Mouse (Mus musculus) embryonic facial prominence, embryonic 15.5 days (tissue): ENCODE results near the gene Mitf. TPM values are rescaled to one million over a fixed set of nuclear protein-coding genes. Genes with fewer than 3 reads are reported as not detected.

Experiments used
- ATAC-seq: fragments of 200-750 bp; cut with Nextera tagmentation; 2 replicates; pipeline ENCODE4 v1.8.0; 2017; ENCODE audit warnings: low read depth, moderate TSS enrichment; ENCODE audit not compliant: insufficient number of reproducible peaks, low FRiP score, low TSS enrichment
- H3K27ac ChIP-seq: fragments of 300-500 bp; sonication (generic); replicated peaks from 2 replicates; pipeline ENCODE4 v1.5.1; 2015; ENCODE audit warnings: mild to moderate bottlenecking, inconsistent platforms
- H3K27me3 ChIP-seq: fragments of 300-500 bp; sonication (generic); 2 replicates; pipeline ENCODE4 v1.6.1; 2015; ENCODE audit warnings: inconsistent platforms
- H3K36me3 ChIP-seq: fragments of 300-500 bp; sonication (generic); 2 replicates; pipeline ENCODE4 v1.6.1; 2015; ENCODE audit warnings: mild to moderate bottlenecking, inconsistent platforms
- H3K4me1 ChIP-seq: fragments of 300-500 bp; sonication (generic); 2 replicates; pipeline ENCODE4 v1.6.1; 2015; ENCODE audit warnings: inconsistent platforms
- H3K4me2 ChIP-seq: fragments of 300-500 bp; sonication (generic); replicated peaks from 2 replicates; pipeline ENCODE4 v1.6.1; 2015; ENCODE audit warnings: mild to moderate bottlenecking, inconsistent platforms
- H3K4me3 ChIP-seq: fragments of 300-500 bp; sonication (generic); replicated peaks from 2 replicates; pipeline ENCODE4 v1.5.1; 2015; ENCODE audit warnings: mild to moderate bottlenecking, inconsistent platforms
- H3K9ac ChIP-seq: fragments of 300-500 bp; sonication (generic); 2 replicates; pipeline ENCODE4 v1.6.1; 2015; ENCODE audit warnings: inconsistent platforms
- H3K9me3 ChIP-seq: fragments of 300-500 bp; sonication (generic); replicated peaks from 2 replicates; pipeline ENCODE4 v1.6.1; 2016; ENCODE audit warnings: inconsistent platforms
- WGBS: fragments of 180-500 bp; shearing (Covaris S2); methylation state at CpG from one replicate; pipeline ENCODE4 v1.1.7; 2015; 5-methylcytosine and 5-hydroxymethylcytosine counted together
- polyA plus RNA-seq: library from polyadenylated mRNA; unstranded; fragments of >200 nt; fragmentation: Nextera tagmentation; extraction: Ambion mirVana; gene quantifications from 2 replicates; pipeline ENCODE4 v1.2.1, GENCODE M21; 2015

The Mitf gene
- polyA plus RNA-seq, result 4.8 and 5.9 TPM in 2 replicates

GRCm38 (mm10) chr6:97806781-97807743 is at the start of gene Mitf:
TSS of gene Mitf (plus strand) at chr6:97807052.
- Histone ChIP-seq H3K9ac (peak within 1 kb of the TSS; percentile 60), H3K27me3 (no peaks in the 10 kb centered on the region), H3K4me2 (peak within 1 kb of the TSS; percentile 99), H3K9me3 (no peaks in the 10 kb centered on the region), H3K4me3 (peak within 1 kb of the TSS; percentile 84), H3K36me3 (no peaks in the 10 kb centered on the region), H3K27ac (0 out of 2 replicates have a peak within 1 kb of the TSS, but pooled peaks have one; percentile 24), H3K4me1 (peaks cover 5% of the 10 kb centered on the region)
- ATAC-seq, result peak; percentile 95
- WGBS, result under 1% methylated on average over 51 of the region's 51 CpGs

GRCm38 (mm10) chr6:97757361-97757760 is 49.5 kb upstream of the Mitf start:
- Histone ChIP-seq H3K9me3 (no peaks in the 10 kb centered on the region), H3K27me3 (no peaks in the 10 kb centered on the region), H3K9ac (no peak overlapping the region), H3K27ac (no peak overlapping the region), H3K4me2 (no peak overlapping the region), H3K4me3 (no peak overlapping the region), H3K36me3 (no peaks in the 10 kb centered on the region), H3K4me1 (no peaks in the 10 kb centered on the region)
- ATAC-seq, result no peak
- 65% methylated on average over 2 of the region's 2 CpGs for WGBS

- peak; percentile 34; the same call in 1 of the 2 replicates for ATAC-seq
Observed at GRCm38 (mm10) chr6:97758884-97759283, 48.0 kb upstream of the Mitf start.

GRCm38 (mm10) chr6:97759301-97759700 is 47.6 kb upstream of the Mitf start:
- Histone ChIP-seq H3K9ac (no peak overlapping the region), H3K4me1 (no peaks in the 10 kb centered on the region), H3K9me3 (no peaks in the 10 kb centered on the region), H3K4me2 (no peak overlapping the region), H3K27ac (no peak overlapping the region), H3K4me3 (no peak overlapping the region), H3K27me3 (no peaks in the 10 kb centered on the region), H3K36me3 (no peaks in the 10 kb centered on the region)
- no peak for ATAC-seq
- 11% methylated on average over 4 of the region's 4 CpGs for WGBS

More at GRCm38 (mm10) chr6:97758884-97759283, 48.0 kb upstream of the Mitf start:
- Histone ChIP-seq H3K4me3 (no peak overlapping the region), H3K27me3 (no peaks in the 10 kb centered on the region), H3K4me2 (no peak overlapping the region), H3K9ac (no peak overlapping the region), H3K36me3 (no peaks in the 10 kb centered on the region), H3K9me3 (no peaks in the 10 kb centered on the region), H3K4me1 (no peaks in the 10 kb centered on the region), H3K27ac (no peak overlapping the region)
- 62% methylated on average over 4 of the region's 4 CpGs for WGBS

- no peak overlapping the region for H3K4me2 ChIP-seq
- H3K36me3 ChIP-seq, result no peaks in the 10 kb centered on the region
- WGBS, result 8% methylated on average over 4 of the region's 4 CpGs
- H3K9me3 ChIP-seq, result no peaks in the 10 kb centered on the region
- ATAC-seq, result no peak
- H3K4me1 ChIP-seq, result no peaks in the 10 kb centered on the region
- H3K27me3 ChIP-seq, result no peaks in the 10 kb centered on the region
- no peak overlapping the region for H3K27ac ChIP-seq
- no peak overlapping the region for H3K4me3 ChIP-seq
- H3K9ac ChIP-seq, result no peak overlapping the region
Observed at GRCm38 (mm10) chr6:97761326-97761725, 45.5 kb upstream of the Mitf start.

- no peaks in the 10 kb centered on the region for H3K9me3 ChIP-seq
- peak; percentile 34; the same call in 1 of the 2 replicates for ATAC-seq
- H3K27ac ChIP-seq, result no peak overlapping the region
- no peak overlapping the region for H3K9ac ChIP-seq
- WGBS, result 18% methylated on average over 3 of the region's 3 CpGs
- H3K4me1 ChIP-seq, result no peaks in the 10 kb centered on the region
- H3K36me3 ChIP-seq, result no peaks in the 10 kb centered on the region
- no peak overlapping the region for H3K4me2 ChIP-seq
- H3K4me3 ChIP-seq, result no peak overlapping the region
- H3K27me3 ChIP-seq, result no peaks in the 10 kb centered on the region
Observed at GRCm38 (mm10) chr6:97763970-97764369, 42.9 kb upstream of the Mitf start.

- 77% methylated on average over 2 of the region's 2 CpGs for WGBS
- no peaks in the 10 kb centered on the region for H3K27me3 ChIP-seq
- no peak overlapping the region for H3K9ac ChIP-seq
- no peak overlapping the region for H3K27ac ChIP-seq
- H3K36me3 ChIP-seq, result no peaks in the 10 kb centered on the region
- H3K4me1 ChIP-seq, result no peaks in the 10 kb centered on the region
- no peak for ATAC-seq
- no peak overlapping the region for H3K4me3 ChIP-seq
- no peaks in the 10 kb centered on the region for H3K9me3 ChIP-seq
- no peak overlapping the region for H3K4me2 ChIP-seq
Observed at GRCm38 (mm10) chr6:97767836-97768235, 39.0 kb upstream of the Mitf start.

- no peak overlapping the region for H3K4me2 ChIP-seq
- WGBS, result 84% methylated on average over 7 of the region's 7 CpGs
- H3K27ac ChIP-seq, result no peak overlapping the region
- H3K27me3 ChIP-seq, result no peaks in the 10 kb centered on the region
- H3K36me3 ChIP-seq, result no peaks in the 10 kb centered on the region
- H3K4me3 ChIP-seq, result no peak overlapping the region
- no peaks in the 10 kb centered on the region for H3K9me3 ChIP-seq
- H3K9ac ChIP-seq, result no peak overlapping the region
- H3K4me1 ChIP-seq, result no peaks in the 10 kb centered on the region
- ATAC-seq, result no peak
Observed at GRCm38 (mm10) chr6:97769549-97769948, 37.3 kb upstream of the Mitf start.

- Histone ChIP-seq H3K4me3 (no peak overlapping the region), H3K27ac (no peak overlapping the region), H3K9me3 (no peaks in the 10 kb centered on the region), H3K27me3 (no peaks in the 10 kb centered on the region), H3K4me2 (no peak overlapping the region), H3K36me3 (no peaks in the 10 kb centered on the region), H3K4me1 (no peaks in the 10 kb centered on the region), H3K9ac (no peak overlapping the region)
- 91% methylated on average over 5 of the region's 5 CpGs for WGBS
- ATAC-seq, result no peak
Observed at GRCm38 (mm10) chr6:97781316-97781715, 25.5 kb upstream of the Mitf start.

GRCm38 (mm10) chr6:97782291-97782690 is 24.6 kb upstream of the Mitf start:
- Histone ChIP-seq H3K9me3 (no peaks in the 10 kb centered on the region), H3K27ac (no peak overlapping the region), H3K4me1 (no peaks in the 10 kb centered on the region), H3K4me2 (no peak overlapping the region), H3K9ac (no peak overlapping the region), H3K27me3 (no peaks in the 10 kb centered on the region), H3K36me3 (no peaks in the 10 kb centered on the region), H3K4me3 (no peak overlapping the region)
- 74% methylated on average over 6 of the region's 6 CpGs for WGBS
- no peak for ATAC-seq

GRCm38 (mm10) chr6:97786871-97787270 is 20.0 kb upstream of the Mitf start:
- no peak for ATAC-seq
- Histone ChIP-seq H3K27me3 (no peaks in the 10 kb centered on the region), H3K27ac (no peak overlapping the region)

More at GRCm38 (mm10) chr6:97786871-97787270, 20.0 kb upstream of the Mitf start:
- Histone ChIP-seq H3K36me3 (no peaks in the 10 kb centered on the region), H3K4me1 (no peaks in the 10 kb centered on the region), H3K9me3 (no peaks in the 10 kb centered on the region), H3K4me3 (no peak overlapping the region), H3K4me2 (no peak overlapping the region), H3K9ac (no peak overlapping the region)
- 67% methylated on average over 4 of the region's 4 CpGs for WGBS
